Comparison of ENCODE assay signal across 23 mouse cellular contexts in the genomic region with DNA sequence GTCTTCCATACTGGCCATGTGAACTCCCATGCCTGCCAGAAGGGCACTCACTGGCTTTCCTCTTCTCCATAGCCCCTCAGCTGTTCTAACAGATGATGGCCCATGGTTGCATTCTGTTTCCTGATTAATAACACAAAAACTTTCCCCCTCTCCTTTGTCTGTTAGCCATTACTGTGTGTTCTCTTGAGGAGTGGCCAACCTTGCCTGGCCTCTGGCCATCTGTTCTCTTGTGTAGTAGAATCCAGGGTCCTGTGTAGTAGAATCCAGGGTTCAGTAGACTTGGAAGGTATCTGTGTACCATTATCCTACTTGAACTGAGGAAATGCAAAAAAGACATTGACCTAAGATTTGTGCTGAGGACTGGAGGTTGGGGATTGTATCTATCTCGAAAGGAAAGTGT. TPM values are rescaled to one million over a fixed set of nuclear protein-coding genes. Genes with fewer than 3 reads are reported as not detected.
DNase-seq lines count a peak whose midpoint lies in the region; ATAC-seq and TF ChIP-seq lines count a peak whose summit lies in the region.
"Had no signal": no experiment of that assay in that cellular context is flagged by ENCODE, and none has a peak within 500 bp of the region (broad histone marks: within the 10 kb centered on the region; RNA-seq: fewer than 3 reads in every experiment).

No protein-coding gene starts in this region.

- H3K36me3 ChIP-seq in forebrain, embryonic 13.5 days (ENCODE audit: poor library complexity, severe bottlenecking): peaks cover 32% of the 10 kb centered on the region
- H3K36me3 ChIP-seq in forebrain, postnatal 0 days (ENCODE audit: insufficient read depth): peaks cover 3% of the 10 kb centered on the region; the same call in 1 of the 2 replicates
- peaks cover 17% of the 10 kb centered on the region for H3K36me3 ChIP-seq in hindbrain, embryonic 13.5 days
- no peaks in the 10 kb centered on the region for H3K36me3 ChIP-seq in hindbrain, embryonic 11.5 days (ENCODE audit: control insufficient read depth, insufficient read depth, low read length)

- DNase-seq in cerebellum, postnatal 10 days: peak; percentile 56 to 65
- no peak for DNase-seq in cerebellum, adult 9-10 months
- no peak for DNase-seq in forebrain, postnatal 0 days
- no peak for DNase-seq in hindbrain, embryonic 11.5 days (ENCODE audit: low spot score)
- peak; percentile 31 for DNase-seq in brain, embryonic 14.5 days (ENCODE audit: low read depth)
- DNase-seq: adrenal gland, adult 8-10 months; adrenal gland, postnatal 25 days; cerebellum, adult 18-20 months; cerebellum, adult 9-11 months; cerebellum, postnatal 36 days; embryo, embryonic 11 days; gastrocnemius, postnatal 25 days; heart, adult 18-20 months; kidney, adult 11 months had no signal

- TF ChIP-seq POLR2A in brain, embryonic 14.5 days (IDR thresholded peaks at IDR 0.05; ENCODE audit: borderline replicate concordance, extremely low read depth, insufficient read depth, insufficient read length, poor library complexity, severe bottlenecking): no peak

- H3K27ac ChIP-seq in forebrain, embryonic 13.5 days: peak overlapping the region; percentile 5; the same call in 1 of the 2 replicates
- H3K27ac ChIP-seq in forebrain, postnatal 0 days (ENCODE audit: low read depth, low read length): no peak overlapping the region
- no peak overlapping the region for H3K27ac ChIP-seq in hindbrain, embryonic 13.5 days
- no peak overlapping the region for H3K27ac ChIP-seq in hindbrain, embryonic 11.5 days (ENCODE audit: low read depth, low read length)
- H3K27ac ChIP-seq: embryonic facial prominence, embryonic 10.5 days; embryonic facial prominence, embryonic 13.5 days; heart, embryonic 13.5 days; intestine, embryonic 15.5 days had no signal

- H3K9ac ChIP-seq in forebrain, embryonic 13.5 days: no peak overlapping the region
- no peak overlapping the region for H3K9ac ChIP-seq in forebrain, postnatal 0 days
- 0 out of 2 replicates have a peak overlapping the region, but pooled peaks have one; percentile 13 for H3K9ac ChIP-seq in hindbrain, embryonic 13.5 days
- no peak overlapping the region for H3K9ac ChIP-seq in hindbrain, embryonic 11.5 days (ENCODE audit: low read depth, low read length)
- H3K9ac ChIP-seq: embryonic facial prominence, embryonic 13.5 days; heart, embryonic 13.5 days; intestine, embryonic 15.5 days had no signal

- 94% methylated on average over 1 of the region's 1 CpGs for WGBS in forebrain, embryonic 13.5 days
- 84% methylated on average over 1 of the region's 1 CpGs for WGBS in forebrain, postnatal 0 days
- WGBS in hindbrain, embryonic 13.5 days: 93% methylated on average over 1 of the region's 1 CpGs
- 81% methylated on average over 1 of the region's 1 CpGs for WGBS in hindbrain, embryonic 11.5 days

- H3K9me3 ChIP-seq in forebrain, embryonic 13.5 days (replicated peaks): no peaks in the 10 kb centered on the region
- H3K9me3 ChIP-seq in forebrain, postnatal 0 days (ENCODE audit: low read length): no peaks in the 10 kb centered on the region
- no peaks in the 10 kb centered on the region for H3K9me3 ChIP-seq in hindbrain, embryonic 13.5 days
- H3K9me3 ChIP-seq in hindbrain, embryonic 11.5 days (ENCODE audit: control insufficient read depth, low read length): no peaks in the 10 kb centered on the region
- H3K9me3 ChIP-seq: embryonic facial prominence, embryonic 10.5 days; embryonic facial prominence, embryonic 13.5 days; heart, embryonic 13.5 days; intestine, embryonic 15.5 days had no signal

- TF ChIP-seq CTCF in forebrain, postnatal 0 days (IDR thresholded peaks at IDR 0.05; ENCODE audit: low read depth): no peak
- TF ChIP-seq CTCF in brain, embryonic 14.5 days (IDR thresholded peaks at IDR 0.05; ENCODE audit: borderline replicate concordance, extremely low read depth, insufficient read depth, insufficient read length): no peak

- H3K27me3 ChIP-seq in forebrain, embryonic 13.5 days: no peaks in the 10 kb centered on the region
- no peaks in the 10 kb centered on the region for H3K27me3 ChIP-seq in forebrain, postnatal 0 days (ENCODE audit: insufficient read depth, low read length)
- no peaks in the 10 kb centered on the region for H3K27me3 ChIP-seq in hindbrain, embryonic 13.5 days
- no peaks in the 10 kb centered on the region; the same call in 1 of the 2 replicates for H3K27me3 ChIP-seq in hindbrain, embryonic 11.5 days (ENCODE audit: control insufficient read depth, insufficient read depth, low read length)
- H3K27me3 ChIP-seq: embryonic facial prominence, embryonic 13.5 days; heart, embryonic 13.5 days; intestine, embryonic 15.5 days had no signal

- no peak for ATAC-seq in forebrain, embryonic 13.5 days
- ATAC-seq in forebrain, postnatal 0 days: no peak
- ATAC-seq in hindbrain, embryonic 13.5 days (ENCODE audit: low FRiP score): no peak
- ATAC-seq in hindbrain, embryonic 11.5 days (ENCODE audit: low FRiP score): no peak
- ATAC-seq: activated CD4-positive, CD25-positive, alpha-beta regulatory T cell, adult 4 months; hindbrain, embryonic 16.5 days; intestine, embryonic 15.5 days had no signal

- H3K4me3 ChIP-seq in forebrain, embryonic 13.5 days: no peak overlapping the region
- H3K4me3 ChIP-seq in forebrain, postnatal 0 days (ENCODE audit: low read depth, low read length): no peak overlapping the region
- H3K4me3 ChIP-seq in hindbrain, embryonic 13.5 days: no peak overlapping the region
- no peak overlapping the region for H3K4me3 ChIP-seq in hindbrain, embryonic 11.5 days (ENCODE audit: low read depth, low read length)
- H3K4me3 ChIP-seq: embryonic facial prominence, embryonic 10.5 days; embryonic facial prominence, embryonic 13.5 days; erythroblast, embryonic 14.5 days; heart, embryonic 13.5 days; intestine, embryonic 15.5 days had no signal

- peaks cover 29% of the 10 kb centered on the region for H3K4me1 ChIP-seq in forebrain, embryonic 13.5 days
- H3K4me1 ChIP-seq in forebrain, postnatal 0 days (ENCODE audit: insufficient read depth): 0 out of 2 replicates have a peak, but pooled peaks cover 4% of the 10 kb centered on the region
- peaks cover 34% of the 10 kb centered on the region for H3K4me1 ChIP-seq in hindbrain, embryonic 13.5 days (replicated peaks)
- H3K4me1 ChIP-seq in hindbrain, embryonic 11.5 days (replicated peaks; ENCODE audit: control insufficient read depth, insufficient read depth, low read length): no peaks in the 10 kb centered on the region

- no peak overlapping the region for H3K4me2 ChIP-seq in forebrain, embryonic 13.5 days
- H3K4me2 ChIP-seq in forebrain, postnatal 0 days (ENCODE audit: low read depth): no peak overlapping the region
- H3K4me2 ChIP-seq in hindbrain, embryonic 13.5 days: no peak overlapping the region
- no peak overlapping the region for H3K4me2 ChIP-seq in hindbrain, embryonic 11.5 days (replicated peaks; ENCODE audit: low read depth, low read length)
- H3K4me2 ChIP-seq: embryonic facial prominence, embryonic 13.5 days; heart, embryonic 13.5 days; intestine, embryonic 15.5 days had no signal

RNA-seq across cellular contexts. Expression of gene Ctnnbl1, which starts 36.5 kb away (rescaled TPM):
- 96.6 and 97.1 TPM in 2 replicates for polyA plus RNA-seq in forebrain, embryonic 13.5 days (2015; fragmentation: Nextera tagmentation; extraction: Ambion mirVana)
- 43.8 and 49.9 TPM in 2 replicates for total RNA-seq in forebrain, postnatal 0 days (2014; rRNA removed)
- polyA plus RNA-seq in forebrain, postnatal 0 days (2015; fragmentation: Nextera tagmentation; extraction: Ambion mirVana): 48.2 and 49.5 TPM in 2 replicates
- polyA plus RNA-seq in hindbrain, embryonic 13.5 days (2015; fragmentation: Nextera tagmentation; extraction: Ambion mirVana): 70.6 and 72.8 TPM in 2 replicates
- polyA plus RNA-seq in hindbrain, embryonic 11.5 days (2014; fragmentation: Nextera tagmentation; extraction: Ambion mirVana): 90.1 and 104 TPM in 2 replicates
- polyA plus RNA-seq in brain, embryonic 14.5 days (2012; rRNA removed): 61.8 TPM in 2 replicates

Comparison
In these comparisons a context has a peak if more than half of its experiments do, and no peak if none do; other contexts are left out.
1. DNase-seq: peak in cerebellum, postnatal 10 days (2 of 2) and brain, embryonic 14.5 days (single experiment); none in cerebellum, adult 9-10 months (single experiment), forebrain, postnatal 0 days (single experiment) and hindbrain, embryonic 11.5 days (single experiment).